In the genomic region with DNA sequence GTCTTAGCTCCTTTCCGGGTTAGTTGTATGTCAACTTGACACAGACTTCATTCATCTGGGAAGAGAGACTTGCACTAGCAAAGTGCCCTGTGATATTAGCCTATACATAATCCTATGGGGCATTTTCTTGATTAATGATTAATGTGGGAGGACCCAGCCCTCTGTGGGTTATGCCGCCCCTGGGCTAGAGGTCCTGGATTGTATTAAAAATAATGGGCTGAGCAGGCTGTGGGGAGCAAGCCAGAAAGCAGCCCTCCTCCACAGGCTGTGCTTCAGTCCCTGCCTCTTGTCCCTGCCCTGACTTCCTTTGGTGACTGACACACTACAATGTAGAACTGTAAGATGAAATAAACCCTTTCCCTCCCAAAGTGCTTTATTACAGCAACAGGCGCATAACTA, we compare ENCODE assay signal across 11 mouse cellular contexts. TPM values are rescaled to one million over a fixed set of nuclear protein-coding genes. Genes with fewer than 3 reads are reported as not detected.
DNase-seq lines count a peak whose midpoint lies in the region; ATAC-seq lines count a peak whose summit lies in the region.
"Had no signal": no experiment of that assay in that cellular context is flagged by ENCODE, and none has a peak within 500 bp of the region (broad histone marks: within the 10 kb centered on the region; RNA-seq: fewer than 3 reads in every experiment).

No protein-coding gene starts in this region.

- no peak overlapping the region for H3K9ac ChIP-seq in hindbrain, embryonic 12.5 days
- no peak overlapping the region for H3K9ac ChIP-seq in midbrain, embryonic 14.5 days (replicated peaks; ENCODE audit: low read length)
- H3K9ac ChIP-seq in liver, embryonic 12.5 days = no peak overlapping the region
- H3K9ac ChIP-seq in stomach, embryonic 15.5 days = no peak overlapping the region

- no peak overlapping the region for H3K4me3 ChIP-seq in hindbrain, embryonic 12.5 days
- H3K4me3 ChIP-seq in hindbrain, embryonic 10.5 days = no peak overlapping the region
- H3K4me3 ChIP-seq in midbrain, embryonic 10.5 days = peak overlapping the region; percentile 36; the same call in 1 of the 2 replicates
- H3K4me3 ChIP-seq in midbrain, embryonic 14.5 days (replicated peaks; ENCODE audit: low read depth, low read length) = no peak overlapping the region
- H3K4me3 ChIP-seq in liver, embryonic 12.5 days = peak overlapping the region; percentile 10; the same call in 1 of the 2 replicates
- H3K4me3 ChIP-seq in stomach, embryonic 15.5 days (replicated peaks) = peak overlapping the region; percentile 13; the same call in 1 of the 2 replicates

- H3K27me3 ChIP-seq in hindbrain, embryonic 12.5 days = peaks cover 6% of the 10 kb centered on the region
- peaks cover 10% of the 10 kb centered on the region; the same call in 1 of the 2 replicates for H3K27me3 ChIP-seq in hindbrain, embryonic 10.5 days (ENCODE audit: insufficient read depth, poor library complexity, severe bottlenecking)
- peaks cover 21% of the 10 kb centered on the region for H3K27me3 ChIP-seq in midbrain, embryonic 10.5 days (ENCODE audit: low read depth, poor library complexity, severe bottlenecking)
- H3K27me3 ChIP-seq in midbrain, embryonic 14.5 days (ENCODE audit: control insufficient read depth, insufficient read depth, low read length) = no peaks in the 10 kb centered on the region
- peaks cover 13% of the 10 kb centered on the region for H3K27me3 ChIP-seq in liver, embryonic 12.5 days (replicated peaks)
- no peaks in the 10 kb centered on the region for H3K27me3 ChIP-seq in stomach, embryonic 15.5 days (replicated peaks)

- peaks cover 18% of the 10 kb centered on the region for H3K4me1 ChIP-seq in hindbrain, embryonic 12.5 days
- peaks cover 15% of the 10 kb centered on the region for H3K4me1 ChIP-seq in hindbrain, embryonic 10.5 days (replicated peaks)
- peaks cover 7% of the 10 kb centered on the region for H3K4me1 ChIP-seq in midbrain, embryonic 10.5 days
- H3K4me1 ChIP-seq in midbrain, embryonic 14.5 days (ENCODE audit: control insufficient read depth, insufficient read depth, low read length) = peaks cover 17% of the 10 kb centered on the region; the same call in 1 of the 2 replicates
- H3K4me1 ChIP-seq in liver, embryonic 12.5 days = no peaks in the 10 kb centered on the region
- peaks cover 20% of the 10 kb centered on the region; the same call in 1 of the 2 replicates for H3K4me1 ChIP-seq in stomach, embryonic 15.5 days

- H3K36me3 ChIP-seq in hindbrain, embryonic 12.5 days = no peaks in the 10 kb centered on the region
- H3K36me3 ChIP-seq in hindbrain, embryonic 10.5 days = no peaks in the 10 kb centered on the region
- H3K36me3 ChIP-seq in midbrain, embryonic 10.5 days = no peaks in the 10 kb centered on the region
- H3K36me3 ChIP-seq in midbrain, embryonic 14.5 days (ENCODE audit: control insufficient read depth, insufficient read depth, low read length) = no peaks in the 10 kb centered on the region
- H3K36me3 ChIP-seq in liver, embryonic 12.5 days = no peaks in the 10 kb centered on the region
- H3K36me3 ChIP-seq in stomach, embryonic 15.5 days = no peaks in the 10 kb centered on the region

- WGBS in hindbrain, embryonic 12.5 days = 34% methylated on average over 3 of the region's 3 CpGs
- 47% methylated on average over 3 of the region's 3 CpGs for WGBS in hindbrain, embryonic 10.5 days
- 45% methylated on average over 3 of the region's 3 CpGs for WGBS in midbrain, embryonic 10.5 days
- WGBS in midbrain, embryonic 14.5 days = 38% methylated on average over 3 of the region's 3 CpGs
- WGBS in liver, embryonic 12.5 days (ENCODE audit: insufficient replicate concordance) = 34% methylated on average over 3 of the region's 3 CpGs
- 36% methylated on average over 3 of the region's 3 CpGs for WGBS in stomach, embryonic 15.5 days

- no peak overlapping the region for H3K4me2 ChIP-seq in hindbrain, embryonic 12.5 days (replicated peaks)
- no peak overlapping the region for H3K4me2 ChIP-seq in midbrain, embryonic 14.5 days (ENCODE audit: low read length)
- H3K4me2 ChIP-seq in liver, embryonic 12.5 days = peak overlapping the region; percentile 41
- H3K4me2 ChIP-seq in stomach, embryonic 15.5 days = peak overlapping the region; percentile 35; the same call in 1 of the 2 replicates

- peak; percentile 22; the same call in 1 of the 2 replicates for ATAC-seq in hindbrain, embryonic 12.5 days (ENCODE audit: low FRiP score)
- no peak for ATAC-seq in midbrain, embryonic 14.5 days (ENCODE audit: low FRiP score, low TSS enrichment)
- no peak for ATAC-seq in liver, embryonic 12.5 days
- ATAC-seq in stomach, embryonic 15.5 days (ENCODE audit: insufficient read depth, low FRiP score, low read depth) = no peak

- no peak for DNase-seq in hindbrain, embryonic 10.5 days (ENCODE audit: low spot score)
- no peak for DNase-seq in midbrain, embryonic 10.5 days (ENCODE audit: low spot score)
- DNase-seq in midbrain, embryonic 14.5 days = no peak
- DNase-seq in spleen, postnatal 36 days (ENCODE audit: low spot score in 2 of 2) = no peak

- H3K9me3 ChIP-seq in hindbrain, embryonic 12.5 days (replicated peaks) = no peaks in the 10 kb centered on the region
- no peaks in the 10 kb centered on the region for H3K9me3 ChIP-seq in hindbrain, embryonic 10.5 days
- no peaks in the 10 kb centered on the region for H3K9me3 ChIP-seq in midbrain, embryonic 10.5 days (replicated peaks)
- H3K9me3 ChIP-seq in midbrain, embryonic 14.5 days (ENCODE audit: control insufficient read depth, low read length) = no peaks in the 10 kb centered on the region
- H3K9me3 ChIP-seq in liver, embryonic 12.5 days (replicated peaks) = no peaks in the 10 kb centered on the region
- H3K9me3 ChIP-seq in stomach, embryonic 15.5 days = no peaks in the 10 kb centered on the region

- H3K27ac ChIP-seq in hindbrain, embryonic 12.5 days = no peak overlapping the region
- H3K27ac ChIP-seq in hindbrain, embryonic 10.5 days = no peak overlapping the region
- H3K27ac ChIP-seq in midbrain, embryonic 10.5 days (replicated peaks) = no peak overlapping the region
- H3K27ac ChIP-seq in midbrain, embryonic 14.5 days (replicated peaks; ENCODE audit: low read depth, low read length) = no peak overlapping the region
- H3K27ac ChIP-seq in liver, embryonic 12.5 days = no peak overlapping the region
- H3K27ac ChIP-seq in stomach, embryonic 15.5 days = no peak overlapping the region
- H3K27ac ChIP-seq: left cerebral cortex, adult 2 months had no signal

RNA-seq across cellular contexts. Expression of gene Spesp1, which starts 37.4 kb away (rescaled TPM):
- polyA plus RNA-seq in hindbrain, embryonic 12.5 days (2016; fragmentation: Nextera tagmentation; extraction: Ambion mirVana) = not detected in 2 replicates
- polyA plus RNA-seq in hindbrain, embryonic 10.5 days (2016; fragmentation: Nextera tagmentation; extraction: Ambion mirVana) = not detected in 2 replicates
- not detected in 2 replicates for polyA plus RNA-seq in midbrain, embryonic 10.5 days (2016; fragmentation: Nextera tagmentation; extraction: Ambion mirVana)
- polyA plus RNA-seq in midbrain, embryonic 14.5 days (2014; fragmentation: Nextera tagmentation; extraction: Ambion mirVana) = not detected in 2 replicates
- polyA plus RNA-seq in liver, embryonic 12.5 days (2016; fragmentation: Nextera tagmentation; extraction: Ambion mirVana) = not detected in 2 replicates
- polyA plus RNA-seq in stomach, embryonic 15.5 days (2015; fragmentation: Nextera tagmentation; extraction: Ambion mirVana) = not detected in 2 replicates
- polyA plus RNA-seq: frontal cortex, adult 2 months; kidney, adult 2 months; urinary bladder, adult 2 months had no signal

Comparison
In these comparisons a context has a peak if more than half of its experiments do, and no peak if none do; other contexts are left out.
1. H3K4me3 ChIP-seq: peak in midbrain, embryonic 10.5 days (single experiment), liver, embryonic 12.5 days (single experiment) and stomach, embryonic 15.5 days (single experiment); none in hindbrain, embryonic 12.5 days (single experiment), hindbrain, embryonic 10.5 days (single experiment) and midbrain, embryonic 14.5 days (single experiment).
2. H3K4me2 ChIP-seq: peak in liver, embryonic 12.5 days (single experiment) and stomach, embryonic 15.5 days (single experiment); none in hindbrain, embryonic 12.5 days (single experiment) and midbrain, embryonic 14.5 days (single experiment).